Mouse (Mus musculus) kidney, embryonic 15.5 days (tissue): Measurements from ENCODE around the gene Lexm. TPM values are rescaled to one million over a fixed set of nuclear protein-coding genes. Genes with fewer than 3 reads are reported as not detected.
A peak's percentile ranks its signal among the peaks of the same experiment; 100 is the strongest.

ENCODE experiments used
- ATAC-seq: fragments of 200-750 bp; cut with Nextera tagmentation; replicated peaks from 2 replicates; pipeline ENCODE4 v1.8.0; 2017; ENCODE audit warnings: moderate TSS enrichment; ENCODE audit not compliant: low FRiP score
- H3K27ac ChIP-seq: fragments of 300-500 bp; sonication (generic); 2 replicates; pipeline ENCODE4 v1.5.1; 2015; ENCODE audit warnings: mild to moderate bottlenecking, inconsistent platforms
- H3K27me3 ChIP-seq: fragments of 300-500 bp; sonication (generic); 2 replicates; pipeline ENCODE4 v1.6.1; 2015; ENCODE audit warnings: inconsistent platforms
- H3K36me3 ChIP-seq: fragments of 300-500 bp; sonication (generic); 2 replicates; pipeline ENCODE4 v1.6.1; 2015; ENCODE audit warnings: inconsistent platforms
- H3K4me1 ChIP-seq: fragments of 300-500 bp; sonication (generic); 2 replicates; pipeline ENCODE4 v1.6.1; 2015; ENCODE audit warnings: inconsistent platforms
- H3K4me2 ChIP-seq: fragments of 300-500 bp; sonication (generic); 2 replicates; pipeline ENCODE4 v1.6.1; 2015; ENCODE audit warnings: moderate library complexity, mild to moderate bottlenecking, inconsistent platforms
- H3K4me3 ChIP-seq: fragments of 300-500 bp; sonication (generic); replicated peaks from 2 replicates; pipeline ENCODE4 v1.5.1; 2015; ENCODE audit warnings: mild to moderate bottlenecking, inconsistent platforms
- H3K9ac ChIP-seq: fragments of 300-500 bp; sonication (generic); 2 replicates; pipeline ENCODE4 v1.6.1; 2015; ENCODE audit warnings: mild to moderate bottlenecking, inconsistent platforms
- H3K9me3 ChIP-seq: fragments of 300-500 bp; sonication (generic); replicated peaks from 2 replicates; pipeline ENCODE4 v1.6.1; 2016; ENCODE audit warnings: inconsistent platforms
- WGBS: fragments of 180-500 bp; shearing (Covaris S2); methylation state at CpG from one replicate; pipeline ENCODE4 v1.1.7; 2015; ENCODE audit warnings: mixed read lengths; 5-methylcytosine and 5-hydroxymethylcytosine counted together
- polyA plus RNA-seq: library from polyadenylated mRNA; unstranded; fragments of >200 nt; fragmentation: Nextera tagmentation; extraction: Ambion mirVana; gene quantifications from 2 replicates; pipeline ENCODE4 v1.2.1, GENCODE M21; 2015

Gene Lexm
- polyA plus RNA-seq, result not detected in 2 replicates

GRCm38 (mm10) chr4:106617056-106617455, at the start of gene Lexm:
Lexm (minus strand) TSS chr4:106617241.
- Histone ChIP-seq H3K9ac (no peak within 1 kb of the TSS), H3K4me1 (peaks cover 15% of the 10 kb centered on the region), H3K27me3 (peaks cover 40% of the 10 kb centered on the region), H3K9me3 (no peaks in the 10 kb centered on the region), H3K36me3 (no peaks in the 10 kb centered on the region), H3K27ac (no peak within 1 kb of the TSS), H3K4me2 (peak within 1 kb of the TSS; percentile 59), H3K4me3 (peak within 1 kb of the TSS; percentile 21; the same call in 1 of the 2 replicates)
- peak; percentile 27; the same call in 1 of the 2 replicates for ATAC-seq
- WGBS, result under 1% methylated on average over 19 of the region's 19 CpGs

GRCm38 (mm10) chr4:106666546-106666945, 49.5 kb upstream of the Lexm start:
- H3K27me3 ChIP-seq, result no peaks in the 10 kb centered on the region
- H3K36me3 ChIP-seq, result peaks cover 100% of the 10 kb centered on the region
- H3K9me3 ChIP-seq, result no peaks in the 10 kb centered on the region
- H3K4me2 ChIP-seq, result no peak overlapping the region
- 85% methylated on average over 2 of the region's 2 CpGs for WGBS
- no peaks in the 10 kb centered on the region for H3K4me1 ChIP-seq
- no peak for ATAC-seq
- no peak overlapping the region for H3K27ac ChIP-seq
- no peak overlapping the region for H3K9ac ChIP-seq
- H3K4me3 ChIP-seq, result no peak overlapping the region

GRCm38 (mm10) chr4:106665673-106666072, 48.6 kb upstream of the Lexm start:
- no peak overlapping the region for H3K9ac ChIP-seq
- WGBS, result 85% methylated on average over 10 of the region's 10 CpGs
- peaks cover 100% of the 10 kb centered on the region for H3K36me3 ChIP-seq
- no peaks in the 10 kb centered on the region for H3K27me3 ChIP-seq
- H3K4me3 ChIP-seq, result no peak overlapping the region
- H3K9me3 ChIP-seq, result no peaks in the 10 kb centered on the region
- H3K4me1 ChIP-seq, result no peaks in the 10 kb centered on the region
- ATAC-seq, result peak; percentile 49; the same call in 1 of the 2 replicates
- no peak overlapping the region for H3K27ac ChIP-seq
- H3K4me2 ChIP-seq, result no peak overlapping the region

GRCm38 (mm10) chr4:106665269-106665668, 48.2 kb upstream of the Lexm start:
- Histone ChIP-seq H3K36me3 (peaks cover 100% of the 10 kb centered on the region), H3K9me3 (no peaks in the 10 kb centered on the region), H3K27me3 (no peaks in the 10 kb centered on the region), H3K9ac (no peak overlapping the region), H3K4me2 (no peak overlapping the region), H3K4me1 (no peaks in the 10 kb centered on the region), H3K27ac (peak overlapping the region; percentile 42; the same call in 1 of the 2 replicates), H3K4me3 (no peak overlapping the region)
- ATAC-seq, result no peak
- 94% methylated on average over 2 of the region's 2 CpGs for WGBS

GRCm38 (mm10) chr4:106664697-106665096, 47.7 kb upstream of the Lexm start:
- no peak for ATAC-seq
- Histone ChIP-seq H3K27me3 (no peaks in the 10 kb centered on the region), H3K4me3 (no peak overlapping the region), H3K4me2 (no peak overlapping the region), H3K36me3 (peaks cover 100% of the 10 kb centered on the region), H3K9me3 (no peaks in the 10 kb centered on the region), H3K27ac (peak overlapping the region; percentile 42; the same call in 1 of the 2 replicates), H3K4me1 (no peaks in the 10 kb centered on the region), H3K9ac (no peak overlapping the region)
- 80% methylated on average over 6 of the region's 6 CpGs for WGBS

GRCm38 (mm10) chr4:106663956-106664470, 47.0 kb upstream of the Lexm start:
- Histone ChIP-seq H3K9me3 (no peaks in the 10 kb centered on the region), H3K36me3 (peaks cover 100% of the 10 kb centered on the region), H3K4me2 (no peak overlapping the region), H3K4me1 (no peaks in the 10 kb centered on the region), H3K4me3 (no peak overlapping the region), H3K27ac (no peak overlapping the region), H3K9ac (no peak overlapping the region), H3K27me3 (no peaks in the 10 kb centered on the region)
- 88% methylated on average over 5 of the region's 5 CpGs for WGBS
- ATAC-seq, result no peak

- Histone ChIP-seq H3K9me3 (no peaks in the 10 kb centered on the region), H3K4me2 (no peak overlapping the region), H3K27ac (peak overlapping the region; percentile 65), H3K9ac (no peak overlapping the region), H3K36me3 (peaks cover 72% of the 10 kb centered on the region), H3K4me1 (peaks cover 34% of the 10 kb centered on the region), H3K4me3 (no peak overlapping the region), H3K27me3 (no peaks in the 10 kb centered on the region)
- peak; percentile 22; the same call in 1 of the 2 replicates for ATAC-seq
- 27% methylated on average over 10 of the region's 10 CpGs for WGBS
These were observed 38.6 kb upstream of the Lexm start for GRCm38 (mm10) chr4:106655681-106656080.

GRCm38 (mm10) chr4:106653051-106653450, 36.0 kb upstream of the Lexm start:
- Histone ChIP-seq H3K36me3 (peaks cover 48% of the 10 kb centered on the region), H3K9me3 (no peaks in the 10 kb centered on the region), H3K27ac (no peak overlapping the region), H3K4me1 (peaks cover 41% of the 10 kb centered on the region), H3K4me2 (no peak overlapping the region), H3K27me3 (0 out of 2 replicates have a peak, but pooled peaks cover 5% of the 10 kb centered on the region), H3K9ac (no peak overlapping the region), H3K4me3 (no peak overlapping the region)
- 93% methylated on average over 15 of the region's 15 CpGs for WGBS
- ATAC-seq, result no peak

- no peak overlapping the region for H3K4me2 ChIP-seq
- H3K9ac ChIP-seq, result no peak overlapping the region
- 0 out of 2 replicates have a peak, but pooled peaks cover 5% of the 10 kb centered on the region for H3K27me3 ChIP-seq
- H3K4me3 ChIP-seq, result no peak overlapping the region
- WGBS, result 92% methylated on average over 3 of the region's 3 CpGs
- ATAC-seq, result no peak
- no peaks in the 10 kb centered on the region for H3K9me3 ChIP-seq
- peaks cover 45% of the 10 kb centered on the region for H3K4me1 ChIP-seq
- peaks cover 43% of the 10 kb centered on the region for H3K36me3 ChIP-seq
- no peak overlapping the region for H3K27ac ChIP-seq
These were observed 35.5 kb upstream of the Lexm start for GRCm38 (mm10) chr4:106652546-106652945.

- H3K9ac ChIP-seq, result peak within 1 kb of the TSS; percentile 77
- no peaks in the 10 kb centered on the region for H3K9me3 ChIP-seq
- H3K36me3 ChIP-seq, result peaks cover 29% of the 10 kb centered on the region
- ATAC-seq, result peak; percentile 94
- H3K27me3 ChIP-seq, result 0 out of 2 replicates have a peak, but pooled peaks cover 5% of the 10 kb centered on the region
- peaks cover 56% of the 10 kb centered on the region for H3K4me1 ChIP-seq
- 2% methylated on average over 40 of the region's 40 CpGs for WGBS
- peak within 1 kb of the TSS; percentile 71 for H3K4me3 ChIP-seq
- H3K27ac ChIP-seq, result peak within 1 kb of the TSS; percentile 89
- H3K4me2 ChIP-seq, result peak within 1 kb of the TSS; percentile 89
These were observed 33.9 kb upstream of the Lexm start, which contains the start of gene Pars2 for GRCm38 (mm10) chr4:106650833-106651527. Pars2 (plus strand) TSS chr4:106651069.

- 38% methylated on average over 6 of the region's 6 CpGs for WGBS
- Histone ChIP-seq H3K9ac (no peak overlapping the region), H3K4me1 (peaks cover 65% of the 10 kb centered on the region), H3K27me3 (0 out of 2 replicates have a peak, but pooled peaks cover 5% of the 10 kb centered on the region), H3K4me3 (no peak overlapping the region), H3K27ac (no peak overlapping the region), H3K4me2 (no peak overlapping the region), H3K9me3 (no peaks in the 10 kb centered on the region), H3K36me3 (no peaks in the 10 kb centered on the region)
- no peak for ATAC-seq
These were observed 30.1 kb upstream of the Lexm start for GRCm38 (mm10) chr4:106647137-106647536.

- no peaks in the 10 kb centered on the region for H3K9me3 ChIP-seq
- H3K27me3 ChIP-seq, result 0 out of 2 replicates have a peak, but pooled peaks cover 5% of the 10 kb centered on the region
- H3K9ac ChIP-seq, result no peak overlapping the region
- H3K4me3 ChIP-seq, result no peak overlapping the region
- no peak overlapping the region for H3K4me2 ChIP-seq
- H3K27ac ChIP-seq, result no peak overlapping the region
- no peak for ATAC-seq
- H3K4me1 ChIP-seq, result peaks cover 61% of the 10 kb centered on the region
- no peaks in the 10 kb centered on the region for H3K36me3 ChIP-seq
- 79% methylated on average over 5 of the region's 5 CpGs for WGBS
These were observed 28.8 kb upstream of the Lexm start for GRCm38 (mm10) chr4:106645797-106646196.
